Mouse (Mus musculus) ES-Bruce4 (cell line): ENCODE data around the gene Slc10a3. TPM values are rescaled to one million over a fixed set of nuclear protein-coding genes. Genes with fewer than 3 reads are reported as not detected.

Source experiments
- H3K27ac ChIP-seq: 2 replicates; pipeline ENCODE4 v1.5.1; 2012; ENCODE audit warnings: low read length, inconsistent platforms; ENCODE audit not compliant: insufficient read depth
- H3K27me3 ChIP-seq: 2 replicates; pipeline ENCODE4 v1.6.1; 2012; ENCODE audit warnings: mild to moderate bottlenecking, low read length, inconsistent platforms; ENCODE audit not compliant: control insufficient read depth, poor library complexity, insufficient read depth, severe bottlenecking
- H3K36me3 ChIP-seq: 2 replicates; pipeline ENCODE4 v1.6.1; 2012; ENCODE audit warnings: inconsistent platforms, mild to moderate bottlenecking, low read length, moderate library complexity; ENCODE audit not compliant: control insufficient read depth, poor library complexity, insufficient read depth, severe bottlenecking
- H3K4me1 ChIP-seq: one replicate; pipeline ENCODE4 v1.8.1; 2011; ENCODE audit warnings: low read length; ENCODE audit not compliant: control insufficient read depth, insufficient read depth
- H3K4me3 ChIP-seq: 2 replicates; pipeline ENCODE4 v1.5.1; 2011; ENCODE audit warnings: low read depth, mild to moderate bottlenecking, low read length
- H3K9ac ChIP-seq: 2 replicates; pipeline ENCODE4 v1.6.1; 2012; ENCODE audit warnings: low read depth, mild to moderate bottlenecking, inconsistent platforms; ENCODE audit not compliant: poor library complexity, severe bottlenecking
- H3K9me3 ChIP-seq: replicated peaks from 2 replicates; pipeline ENCODE4 v1.6.1; 2012; ENCODE audit warnings: mild to moderate bottlenecking, low read length, inconsistent platforms; ENCODE audit not compliant: control insufficient read depth, poor library complexity, insufficient read depth, severe bottlenecking
- CTCF ChIP-seq: IDR thresholded peaks from one replicate; pipeline ENCODE4 v1.8.1; 2011; ENCODE audit warnings: low read depth, low read length
- EP300 ChIP-seq: IDR thresholded peaks from 2 replicates; pipeline ENCODE4 v1.6.1; 2011; ENCODE audit warnings: low read depth, low read length; ENCODE audit not compliant: insufficient read depth
- POLR2A ChIP-seq: IDR thresholded peaks from one replicate; pipeline ENCODE4 v1.8.1; 2011; ENCODE audit warnings: low read length; ENCODE audit not compliant: insufficient read depth
- polyA plus RNA-seq: library from polyadenylated mRNA; stranded (reverse); fragments of >200 nt; gene quantifications from 2 replicates; pipeline ENCODE4 v1.2.4, GENCODE M21; 2011; ENCODE audit warnings: low read depth; ENCODE audit not compliant: missing spikeins, insufficient read depth, insufficient read length

The Slc10a3 gene
- polyA plus RNA-seq, 1 experiment: 2.6 TPM

DNA sequence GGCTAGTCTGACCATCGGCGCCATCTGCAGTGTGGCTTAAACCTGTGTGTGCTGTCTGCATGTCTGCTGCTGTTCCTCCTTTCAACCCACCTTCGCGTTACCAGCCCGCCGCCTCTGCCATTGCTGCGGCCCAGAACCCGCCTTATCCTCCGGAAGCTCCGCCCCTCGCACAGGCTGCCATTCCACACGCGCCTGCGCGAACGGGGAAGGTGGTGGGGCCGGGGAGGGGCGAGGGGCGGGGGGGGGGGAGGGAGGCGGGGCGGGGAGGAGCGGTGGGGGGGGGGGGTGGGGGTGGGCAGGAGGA is 19.7 kb downstream of the Slc10a3 start, which contains the start of gene Lage3:
Gene Lage3 (minus strand): TSS at position 152 of the 304 bp plus-strand sequence.
- Histone ChIP-seq H3K4me1 (no peaks in the 10 kb centered on the region), H3K4me3 (peak within 1 kb of the TSS; percentile 98), H3K9ac (peak within 1 kb of the TSS; percentile 87), H3K27me3 (no peaks in the 10 kb centered on the region), H3K9me3 (no peaks in the 10 kb centered on the region), H3K27ac (peak within 1 kb of the TSS; percentile 55), H3K36me3 (no peaks in the 10 kb centered on the region)
- TF ChIP-seq POLR2A (peak; percentile 71), CTCF (no peak), EP300 (no peak)

DNA sequence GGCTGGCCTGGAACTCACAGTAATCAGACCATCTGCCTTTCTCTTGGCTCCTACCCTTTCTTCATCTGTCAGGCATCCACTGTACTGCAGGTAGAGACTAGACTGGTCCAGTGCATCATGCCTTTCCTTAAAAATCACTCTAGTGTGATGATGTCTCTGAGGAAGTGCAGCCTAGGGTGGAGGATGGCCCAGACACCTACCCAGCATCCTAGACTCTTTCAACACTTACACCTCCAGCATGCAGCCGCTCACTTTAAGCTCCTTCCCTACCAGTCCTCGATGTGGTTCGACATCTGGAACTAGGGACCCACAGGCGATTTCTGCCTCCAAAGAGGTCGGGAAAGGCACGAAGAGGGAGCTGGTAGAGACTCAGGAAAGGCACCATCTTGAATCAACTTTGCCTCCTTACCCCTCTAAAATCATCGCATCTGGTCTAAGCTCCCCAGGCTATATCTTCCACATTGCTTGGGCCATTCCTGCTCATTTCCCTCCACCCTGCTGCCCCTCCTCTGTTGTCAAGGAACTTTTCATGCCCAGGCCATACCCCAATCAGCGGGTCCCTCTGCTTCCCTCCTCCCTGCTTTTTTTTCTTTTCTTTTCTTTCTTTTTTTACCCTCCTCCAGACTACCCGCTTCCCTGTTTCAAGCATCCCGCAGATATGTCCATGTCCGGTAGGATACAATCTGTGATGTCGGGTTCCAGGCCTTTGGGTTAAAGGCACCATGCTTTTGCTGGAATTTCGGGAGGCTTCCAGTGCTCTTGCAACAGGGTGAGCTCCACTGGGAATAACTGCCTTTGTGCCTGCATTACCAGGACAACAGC is 20.3 kb downstream of the Slc10a3 start:
- peak overlapping the region; percentile 87 for H3K9ac ChIP-seq
- H3K27me3 ChIP-seq: no peaks in the 10 kb centered on the region
- H3K4me3 ChIP-seq: peak overlapping the region; percentile 98
- TF ChIP-seq POLR2A (no peak), CTCF (no peak)
- H3K27ac ChIP-seq: peak overlapping the region; percentile 55
- H3K4me1 ChIP-seq: no peaks in the 10 kb centered on the region
- no peaks in the 10 kb centered on the region for H3K9me3 ChIP-seq
- no peaks in the 10 kb centered on the region for H3K36me3 ChIP-seq

DNA sequence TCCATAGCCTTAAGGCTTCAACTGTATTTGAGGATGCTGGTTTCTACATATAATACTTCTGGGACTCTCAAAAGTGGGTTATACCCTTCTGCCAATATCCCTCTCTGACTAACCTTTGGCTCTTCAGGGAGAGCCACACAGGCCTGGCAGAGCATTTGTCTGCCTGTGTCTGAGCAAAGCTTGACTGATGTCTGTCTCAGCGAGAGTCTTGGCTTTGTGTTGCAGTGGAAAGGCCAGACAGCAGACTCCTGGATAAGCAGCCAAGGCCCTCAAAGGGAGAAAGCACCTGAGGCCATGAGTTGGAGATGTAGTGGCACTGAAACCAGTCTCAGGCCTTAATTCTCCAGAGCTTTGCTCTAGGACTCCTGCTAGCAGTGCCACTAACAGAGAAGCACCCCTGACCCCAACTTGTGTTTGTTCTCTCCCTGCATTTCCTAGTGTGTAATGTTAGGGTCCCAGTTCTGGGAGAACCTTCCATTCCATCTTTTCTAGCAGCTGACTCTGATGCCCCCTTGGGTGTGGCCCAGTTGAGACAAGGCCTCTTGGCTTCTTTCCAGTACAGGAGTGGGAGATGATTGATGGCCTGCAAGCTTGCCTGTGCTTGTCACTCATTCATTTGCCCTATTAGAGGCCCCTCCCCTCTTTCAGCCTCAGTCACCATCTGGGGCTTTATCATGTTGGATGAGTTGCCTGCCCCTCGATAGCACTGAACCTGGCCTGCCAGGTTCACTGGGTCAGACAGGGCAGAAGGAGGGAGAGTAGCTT is 42.8 kb downstream of the Slc10a3 start:
- Histone ChIP-seq H3K9ac (no peak overlapping the region), H3K4me3 (no peak overlapping the region), H3K9me3 (no peaks in the 10 kb centered on the region), H3K27me3 (no peaks in the 10 kb centered on the region), H3K36me3 (no peaks in the 10 kb centered on the region), H3K4me1 (no peaks in the 10 kb centered on the region), H3K27ac (no peak overlapping the region)
- no peak for TF ChIP-seq EP300
- no peak for TF ChIP-seq POLR2A
- no peak for TF ChIP-seq CTCF

DNA sequence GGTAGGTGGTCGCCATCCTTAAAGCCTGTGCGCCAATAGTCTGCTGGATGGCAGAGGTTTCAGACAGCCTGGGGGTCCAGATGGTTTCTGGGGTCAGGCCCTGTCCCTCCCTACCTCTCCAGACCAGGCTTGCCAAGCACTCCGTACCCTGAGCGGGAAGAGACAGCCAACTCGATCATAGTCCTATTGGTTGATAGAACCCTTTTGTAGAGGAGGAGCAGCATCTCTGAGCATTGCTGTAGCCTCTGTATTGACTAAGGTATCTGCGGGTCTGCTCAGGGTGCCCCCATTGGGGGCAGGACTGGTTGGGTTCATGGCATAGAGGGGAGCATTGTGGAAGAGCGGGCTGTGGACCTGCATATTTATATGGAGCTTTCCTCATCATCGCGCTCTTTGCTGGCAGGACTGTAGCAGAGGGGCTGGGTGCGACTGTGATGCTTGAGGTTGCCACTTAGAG is 43.9 kb downstream of the Slc10a3 start:
- H3K4me1 ChIP-seq: no peaks in the 10 kb centered on the region
- H3K9ac ChIP-seq: peak overlapping the region; percentile 72
- TF ChIP-seq CTCF (no peak), EP300 (no peak), POLR2A (no peak)
- no peaks in the 10 kb centered on the region for H3K36me3 ChIP-seq
- H3K27me3 ChIP-seq: no peaks in the 10 kb centered on the region
- H3K4me3 ChIP-seq: peak overlapping the region; percentile 74
- H3K9me3 ChIP-seq: no peaks in the 10 kb centered on the region
- H3K27ac ChIP-seq: no peak overlapping the region

DNA sequence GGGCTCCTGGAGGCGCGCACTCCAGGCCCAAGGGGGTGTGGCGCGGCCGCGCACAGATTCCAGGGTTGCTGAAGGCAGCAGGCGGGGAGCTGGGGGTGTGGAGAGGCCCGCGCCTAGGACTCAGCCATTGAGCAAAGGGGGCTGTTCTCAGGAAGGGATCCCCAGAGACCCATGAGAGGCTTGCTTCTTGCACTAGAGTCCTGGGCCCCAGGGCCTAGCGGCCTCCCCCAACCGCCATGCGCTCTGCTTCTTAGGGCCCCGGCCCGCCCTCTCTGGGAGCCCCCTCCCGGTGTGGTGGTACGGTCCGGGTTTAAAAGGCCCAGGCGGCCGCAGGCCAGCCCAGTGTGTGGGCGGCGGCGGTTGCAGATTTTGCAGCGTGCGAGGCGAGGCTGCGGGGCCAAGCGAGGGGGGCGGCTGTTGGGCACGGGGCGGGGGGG is 44.4 kb downstream of the Slc10a3 start, which contains the start of gene Plxna3:
Gene Plxna3 (plus strand): TSS at position 342 of the 437 bp plus-strand sequence.
- Histone ChIP-seq H3K27ac (no peak within 1 kb of the TSS), H3K9ac (peak within 1 kb of the TSS; percentile 72), H3K36me3 (no peaks in the 10 kb centered on the region), H3K27me3 (no peaks in the 10 kb centered on the region), H3K4me3 (peak within 1 kb of the TSS; percentile 74), H3K4me1 (no peaks in the 10 kb centered on the region), H3K9me3 (no peaks in the 10 kb centered on the region)
- no peak for TF ChIP-seq CTCF
- TF ChIP-seq POLR2A: no peak
- TF ChIP-seq EP300: no peak

Other genes with a start within 250 kb of the Slc10a3 start
- gene Opn1mw, start 245.9 kb downstream of the Slc10a3 start, polyA plus RNA-seq: not detected in 2 replicates
- gene Mecp2, start 238.0 kb downstream of the Slc10a3 start, polyA plus RNA-seq: 21.5 and 22.7 TPM in 2 replicates
- not detected in 2 replicates for gene Tex28, start 205.5 kb downstream of the Slc10a3 start, polyA plus RNA-seq
- gene Tktl1, start 196.1 kb downstream of the Slc10a3 start, polyA plus RNA-seq: not detected in 2 replicates
- 288 and 325 TPM in 2 replicates for gene Flna, start 123.5 kb downstream of the Slc10a3 start, polyA plus RNA-seq
- gene Emd, start 118.7 kb downstream of the Slc10a3 start, polyA plus RNA-seq: 154 and 169 TPM in 2 replicates
- 239 and 288 TPM in 2 replicates for gene Rpl10, start 102.5 kb downstream of the Slc10a3 start, polyA plus RNA-seq
- gene Taz, start 91.4 kb downstream of the Slc10a3 start, polyA plus RNA-seq: 27.6 and 30.5 TPM in 2 replicates
- gene Dnase1l1, start 91.0 kb downstream of the Slc10a3 start, polyA plus RNA-seq: 3.9 and 5.9 TPM in 2 replicates
- gene Atp6ap1, start 76.3 kb downstream of the Slc10a3 start, polyA plus RNA-seq: 74.7 and 75.7 TPM in 2 replicates
- 157 and 164 TPM in 2 replicates for gene Gdi1, start 68.4 kb downstream of the Slc10a3 start, polyA plus RNA-seq
- gene Fam50a, start 60.3 kb downstream of the Slc10a3 start, polyA plus RNA-seq: 58.9 and 63.7 TPM in 2 replicates
- 9.1 and 10.5 TPM in 2 replicates for gene Plxna3, start 44.3 kb downstream of the Slc10a3 start, polyA plus RNA-seq
- 54.0 and 54.4 TPM in 2 replicates for gene Lage3, start 19.7 kb downstream of the Slc10a3 start, polyA plus RNA-seq
- gene Ubl4a, start 131 bp downstream of the Slc10a3 start, polyA plus RNA-seq: 45.2 and 57.1 TPM in 2 replicates
- gene Fam3a, start 19.9 kb upstream of the Slc10a3 start, polyA plus RNA-seq: 10.8 and 14.2 TPM in 2 replicates
- gene Ikbkg, start 19.9 kb upstream of the Slc10a3 start, polyA plus RNA-seq: 16.4 and 20.5 TPM in 2 replicates
- gene G6pdx, start 55.8 kb upstream of the Slc10a3 start, polyA plus RNA-seq: 35.0 and 37.0 TPM in 2 replicates
- not detected in 2 replicates for gene Gm6880, start 108.0 kb upstream of the Slc10a3 start, polyA plus RNA-seq
- not detected in 2 replicates for gene Olfr1326-ps1, start 201.5 kb upstream of the Slc10a3 start, polyA plus RNA-seq
- not detected in 2 replicates for gene Olfr1325, start 219.3 kb upstream of the Slc10a3 start, polyA plus RNA-seq